Mouse (Mus musculus) granulocyte monocyte progenitor cell, adult 5-6 weeks (primary cell): ENCODE data around the gene Cdc42bpb. TPM values are rescaled to one million over a fixed set of nuclear protein-coding genes. Genes with fewer than 3 reads are reported as not detected.

Experiments used
- ATAC-seq: replicated peaks from 2 replicates; pipeline ENCODE4 v1.8.0; 2016; ENCODE audit warnings: mild to moderate bottlenecking, moderate TSS enrichment, inconsistent platforms; ENCODE audit not compliant: poor library complexity, severe bottlenecking
- total RNA-seq, 2 experiments: library from RNA; stranded (forward) in 1 of 2; stranded (reverse) in 1 of 2; fragments of 200-712, 200-1000 nt in 1 of 2; fragments of >200 nt in 1 of 2; fragmentation: Nextera tagmentation in 1 of 2; gene quantifications; 2 replicates each; pipeline ENCODE4 v1.2.3; 2014 to 2017

Gene Cdc42bpb
- total RNA-seq, 2 experiments from 2014 or later: 8.1 to 8.6 TPM

GRCm38 (mm10) chr12:111387146-111387545 is 9.6 kb upstream of the Cdc42bpb start:
- ATAC-seq: no peak

- peak; percentile 46; the same call in 1 of the 2 replicates for ATAC-seq
These were observed 9.2 kb upstream of the Cdc42bpb start for GRCm38 (mm10) chr12:111386642-111387120.

- no peak for ATAC-seq
These were observed 8.5 kb upstream of the Cdc42bpb start for GRCm38 (mm10) chr12:111385883-111386641.

- ATAC-seq: no peak
These were observed 1.3 kb upstream of the Cdc42bpb start for GRCm38 (mm10) chr12:111378812-111379211.

- peak; percentile 16; the same call in 1 of the 2 replicates for ATAC-seq
These were observed 520 bp upstream of the Cdc42bpb start for GRCm38 (mm10) chr12:111377986-111378490.

DNA sequence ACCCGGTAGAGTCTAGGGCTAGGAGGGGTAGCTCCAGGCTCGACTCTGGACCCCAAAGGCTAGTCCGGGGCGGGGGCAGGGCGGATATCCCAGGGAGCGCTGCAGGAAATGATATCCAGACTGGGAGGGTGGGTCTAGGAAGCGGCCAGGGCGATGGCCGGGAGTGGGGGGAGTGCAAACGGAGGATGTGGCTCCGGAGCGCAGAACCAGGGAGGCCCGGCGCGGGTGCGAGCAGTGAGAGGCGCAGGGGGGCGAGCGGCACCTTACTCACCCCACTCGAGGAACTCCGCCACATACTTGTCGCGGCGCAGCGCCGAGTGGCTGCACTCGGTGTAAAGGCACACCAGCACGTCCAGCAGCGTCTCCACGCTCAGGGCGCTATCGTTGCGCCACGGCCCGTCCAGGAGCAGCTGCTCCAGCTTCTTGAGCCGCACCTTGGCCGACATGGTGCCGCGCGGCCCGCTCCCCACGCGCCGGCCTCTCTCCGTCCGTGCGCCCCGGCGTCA is 639 bp downstream of the Cdc42bpb start:
- ATAC-seq: peak; percentile 18; the same call in 1 of the 2 replicates

DNA sequence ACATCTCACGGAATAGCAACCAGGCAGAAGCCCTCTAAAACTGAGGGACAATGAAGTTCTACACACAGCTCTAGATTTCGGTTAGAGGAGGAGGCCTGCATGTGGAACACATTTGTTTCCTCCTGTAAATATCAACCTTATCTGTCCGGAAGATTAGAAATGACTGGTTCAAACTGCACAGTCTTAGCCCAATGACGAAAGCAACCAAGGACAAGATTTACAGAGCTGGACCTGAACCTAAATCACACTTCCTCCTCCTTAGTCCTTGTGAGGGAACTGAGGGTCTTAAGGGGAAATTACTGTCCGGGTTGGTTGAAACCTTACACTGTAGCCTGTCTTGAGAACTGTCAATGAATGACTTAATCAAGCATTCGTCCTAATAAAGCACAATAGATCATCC is 1.5 kb downstream of the Cdc42bpb start:
- peak; percentile 36 for ATAC-seq

DNA sequence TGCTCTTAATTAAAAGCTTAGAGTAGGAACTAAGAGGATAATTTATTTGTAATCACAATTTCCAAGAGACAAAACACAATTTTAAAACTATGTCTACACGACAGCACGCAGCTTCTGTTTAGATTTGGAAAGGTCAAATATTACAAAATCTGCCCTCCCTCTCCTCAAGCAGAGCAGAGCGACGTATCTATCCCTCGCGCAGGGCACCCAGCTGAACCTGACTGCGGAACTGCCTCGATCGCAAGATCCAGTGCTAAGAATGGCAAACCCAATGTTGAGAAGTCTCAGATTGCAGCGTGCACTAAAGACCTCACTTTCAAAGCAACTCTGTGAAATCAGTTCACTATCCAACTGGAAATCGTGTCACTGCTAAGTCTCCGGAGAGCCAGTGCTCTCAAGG is 2.0 kb downstream of the Cdc42bpb start:
- ATAC-seq: no peak

GRCm38 (mm10) chr12:111374727-111375126 is 2.8 kb downstream of the Cdc42bpb start:
- no peak for ATAC-seq

DNA sequence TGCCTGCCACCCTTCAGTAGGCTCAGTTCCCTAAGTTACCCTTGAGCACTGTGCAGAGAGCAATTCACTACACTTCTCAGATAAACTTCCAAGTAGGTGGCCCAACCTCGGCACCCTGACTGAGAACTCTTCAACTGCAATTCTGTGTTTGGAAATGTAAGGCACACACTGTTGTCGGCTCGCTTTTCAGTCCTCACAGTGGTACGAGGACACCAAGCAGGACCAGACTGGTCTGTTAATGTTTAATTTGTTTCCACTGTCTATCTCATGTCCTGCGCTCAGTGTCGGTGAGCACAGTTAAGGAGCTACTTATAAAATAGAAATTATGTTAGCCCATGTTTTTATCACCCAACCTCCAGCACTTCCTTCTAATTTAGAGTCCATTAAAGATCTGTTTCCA is 4.1 kb downstream of the Cdc42bpb start:
- ATAC-seq: no peak

DNA sequence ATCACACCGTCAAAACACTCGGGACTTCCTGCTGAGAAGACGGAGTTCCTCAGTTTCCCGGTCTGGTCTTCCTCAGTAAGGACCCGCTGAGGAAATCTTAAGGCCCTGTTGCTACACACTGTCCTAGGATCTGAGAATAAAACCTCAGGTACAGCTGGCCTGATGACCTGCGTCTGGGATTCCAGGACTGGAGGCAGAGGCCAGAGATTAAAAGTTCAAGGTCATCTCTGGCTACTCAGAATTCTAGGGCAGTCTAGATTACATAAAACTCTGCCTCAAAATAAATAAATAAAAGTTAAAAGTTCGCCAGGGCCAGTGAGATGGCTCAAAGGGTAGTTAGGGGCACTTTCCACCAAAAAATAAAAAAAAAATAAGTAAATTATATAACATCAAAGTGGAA is 5.6 kb downstream of the Cdc42bpb start:
- no peak for ATAC-seq

DNA sequence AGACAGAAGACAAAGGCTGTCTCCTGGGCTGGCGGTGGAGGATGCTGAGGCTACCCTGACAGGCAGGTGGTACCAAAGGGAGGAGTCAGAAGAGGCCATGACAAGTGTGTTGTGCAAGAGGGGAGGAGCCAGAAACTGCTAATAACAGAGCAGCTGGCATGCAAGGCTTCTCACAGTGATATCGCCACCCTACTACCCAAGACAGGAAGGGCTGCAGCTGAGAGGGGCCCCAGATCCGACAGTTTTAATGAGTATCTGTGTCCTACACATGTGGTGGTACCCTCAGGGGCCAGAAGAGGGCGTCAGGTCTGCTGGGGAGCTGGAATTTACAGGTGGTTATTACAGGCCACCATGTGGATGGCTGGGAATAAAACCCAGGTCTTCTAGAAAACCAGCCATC is 7.3 kb downstream of the Cdc42bpb start:
- ATAC-seq: peak; percentile 73

DNA sequence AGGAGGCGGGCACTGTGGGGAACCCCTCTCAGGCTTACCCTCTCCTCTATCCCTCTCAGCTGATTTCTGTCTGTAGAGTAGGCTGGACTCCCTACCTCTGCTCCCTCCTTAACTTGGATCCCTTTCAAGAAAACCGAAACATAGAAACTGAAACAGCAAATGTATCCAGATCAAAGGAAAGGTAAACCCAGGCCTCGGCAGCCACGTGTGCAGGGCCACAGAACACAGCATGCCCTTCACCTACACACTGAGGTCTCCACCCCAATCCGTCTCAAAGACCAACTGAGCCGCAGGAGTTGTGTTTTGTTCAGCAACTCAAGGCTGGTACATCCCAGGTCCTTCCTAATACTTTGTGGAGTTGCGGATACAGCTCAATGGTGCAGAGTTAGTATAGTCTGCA is 10.5 kb downstream of the Cdc42bpb start:
- ATAC-seq: no peak

DNA sequence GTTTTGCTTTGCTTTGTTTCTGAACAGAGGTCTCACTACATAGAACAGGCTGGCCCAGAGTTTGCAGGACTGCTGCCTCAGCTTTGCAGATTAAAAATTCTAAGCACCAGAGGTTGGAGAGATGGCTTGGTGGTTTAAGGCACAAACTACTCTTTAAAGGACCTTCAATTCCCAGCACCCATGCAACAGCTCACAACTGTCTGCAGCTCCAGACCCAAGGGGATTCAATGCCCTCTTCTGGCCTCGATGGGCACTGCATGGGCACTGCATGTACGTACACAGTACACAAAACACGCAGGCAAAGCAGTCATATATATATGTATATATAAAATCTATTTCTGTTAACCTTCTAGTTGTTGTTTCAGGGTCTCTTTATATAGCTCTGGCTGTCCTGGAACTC is 13.3 kb downstream of the Cdc42bpb start:
- no peak for ATAC-seq

DNA sequence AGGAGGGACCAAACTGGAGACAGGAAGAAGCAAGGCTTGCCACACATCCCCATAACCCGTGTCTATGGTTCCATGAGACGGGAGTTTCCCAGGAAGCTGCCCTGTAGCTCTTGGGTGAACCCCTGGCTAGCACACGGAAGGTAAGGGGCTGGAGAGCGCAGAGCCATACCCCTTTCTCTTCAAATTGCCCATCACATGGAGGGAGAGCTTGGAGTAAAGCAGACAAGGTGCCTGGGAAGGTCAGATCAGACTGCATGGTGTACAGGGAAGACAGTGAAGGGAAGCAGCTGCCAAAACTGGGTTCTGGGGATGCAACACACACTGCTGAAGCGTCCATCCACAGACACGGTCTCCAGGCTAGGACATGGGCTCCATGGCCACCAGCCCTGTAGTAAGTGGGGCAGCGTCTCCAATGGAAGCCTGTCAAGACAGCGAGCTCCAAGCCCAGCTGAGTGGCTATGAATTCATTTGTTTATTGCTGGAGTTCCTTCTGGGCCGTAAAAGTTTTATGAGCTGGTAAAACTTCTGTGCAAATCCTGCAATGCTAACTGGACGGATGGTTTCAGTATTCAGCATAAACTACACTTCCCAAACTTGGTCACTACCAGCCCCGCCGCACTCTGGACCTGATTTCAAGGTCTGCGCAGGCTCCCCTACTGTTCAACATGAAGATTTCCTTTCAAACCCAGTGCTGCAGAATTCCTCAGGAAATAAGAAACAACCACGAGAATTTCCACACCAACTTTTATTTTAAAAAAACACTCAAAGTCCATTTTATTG is 16.0 kb downstream of the Cdc42bpb start:
- no peak for ATAC-seq

- ATAC-seq: no peak
These were observed 16.8 kb downstream of the Cdc42bpb start for GRCm38 (mm10) chr12:111360671-111361070.

DNA sequence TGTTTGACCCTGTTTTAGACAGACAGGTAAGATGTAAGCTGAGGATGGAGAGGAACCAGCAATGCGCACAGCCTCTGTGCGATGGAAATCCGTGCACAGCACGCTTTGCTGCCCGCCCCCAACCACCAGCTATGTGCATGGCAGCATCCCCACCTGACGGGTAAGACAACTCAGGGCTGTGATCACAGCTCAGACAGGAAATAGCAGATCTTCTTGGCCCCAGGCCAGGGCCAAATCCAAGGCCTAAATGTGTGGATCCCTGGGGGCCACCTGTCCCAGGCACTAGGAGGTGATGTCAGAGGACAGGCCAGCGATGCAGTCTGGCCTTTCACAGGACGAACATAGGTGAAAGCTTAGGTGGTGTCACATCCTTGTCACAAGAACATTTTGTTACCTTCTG is 21.3 kb downstream of the Cdc42bpb start:
- ATAC-seq: no peak

DNA sequence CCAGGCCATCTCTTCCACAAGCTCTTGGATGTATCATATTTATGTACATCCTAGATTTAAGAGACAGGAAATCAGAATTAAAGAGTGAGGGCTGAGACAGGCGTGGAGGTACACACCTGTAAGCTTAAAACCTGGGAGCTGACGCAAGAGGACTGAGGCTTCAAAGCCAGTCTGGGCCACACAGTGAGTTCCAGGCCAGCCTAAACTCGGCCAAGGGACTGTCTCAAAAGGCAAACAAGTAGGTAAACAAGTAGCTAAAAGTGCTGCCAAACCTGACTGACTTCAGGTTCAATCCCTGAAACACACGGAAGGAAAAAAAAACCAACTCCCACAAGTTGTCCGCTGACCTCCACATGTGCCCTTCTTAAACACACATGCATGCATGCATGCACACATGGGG is 23.4 kb downstream of the Cdc42bpb start:
- no peak for ATAC-seq

- no peak for ATAC-seq
These were observed 24.0 kb downstream of the Cdc42bpb start for GRCm38 (mm10) chr12:111353439-111353915.

DNA sequence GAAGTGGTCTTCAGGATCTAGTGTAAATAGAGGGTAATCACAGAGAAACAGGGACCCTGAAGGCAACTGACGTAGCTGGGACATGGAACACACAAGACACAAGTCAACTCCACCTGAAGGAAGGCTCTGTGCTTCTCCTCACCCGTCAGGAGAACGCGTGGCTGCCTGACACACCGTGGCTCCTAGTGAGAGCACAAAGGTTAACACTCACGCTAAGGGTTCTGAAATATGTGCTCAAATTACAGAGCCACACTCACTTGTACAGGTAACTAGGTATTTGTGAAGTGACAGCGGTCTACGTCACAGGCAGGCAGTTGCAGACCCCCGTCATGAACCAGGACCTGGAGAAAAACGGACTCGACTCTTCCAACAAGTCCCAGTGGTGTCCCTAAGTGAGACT is 24.5 kb downstream of the Cdc42bpb start:
- ATAC-seq: no peak

DNA sequence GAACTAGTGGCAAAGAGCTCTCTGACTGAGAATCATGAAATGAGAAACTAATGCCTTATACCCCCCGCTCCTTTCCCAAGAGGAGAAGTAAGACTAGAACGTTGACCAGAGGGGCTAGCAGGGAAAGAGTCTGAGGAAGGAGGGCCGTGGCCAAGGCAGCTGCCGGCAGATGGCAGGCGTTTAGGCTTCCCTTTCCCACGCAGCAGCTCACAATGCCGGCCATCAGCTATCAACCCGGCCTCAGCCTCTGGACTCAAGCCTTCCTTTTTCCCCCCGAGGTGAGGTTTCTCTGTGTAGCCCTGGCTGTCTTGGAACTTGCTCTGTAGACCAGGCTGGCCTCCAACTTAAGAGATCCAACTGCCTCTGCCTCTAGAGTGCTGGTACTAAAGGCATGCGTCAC is 25.0 kb downstream of the Cdc42bpb start:
- ATAC-seq: no peak
